ENCODE assay signal across 9 mouse cellular contexts in the genomic region with DNA sequence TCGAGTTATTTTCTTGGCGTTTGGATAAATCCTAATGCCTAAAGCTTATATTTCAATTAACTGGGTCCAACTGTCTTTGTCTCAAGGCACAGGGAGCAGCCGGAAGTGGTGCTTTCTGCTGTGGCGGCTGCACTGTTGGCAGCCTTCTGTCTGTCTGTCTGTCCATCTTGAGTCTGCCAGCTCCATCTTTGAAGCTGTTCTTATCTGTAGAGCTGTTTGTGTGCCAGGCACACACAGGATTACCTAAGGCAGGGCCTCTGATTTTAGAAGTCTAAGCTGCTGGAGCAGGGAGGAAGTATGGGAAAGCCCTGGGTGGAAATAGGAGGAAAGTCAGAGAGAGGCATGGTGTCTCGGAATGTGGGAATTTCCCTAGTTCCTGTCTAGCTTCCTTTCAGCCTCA.
A peak's percentile ranks its signal among the peaks of the same experiment; 100 is the strongest.
DNase-seq lines count a peak whose midpoint lies in the region; ATAC-seq and TF ChIP-seq lines count a peak whose summit lies in the region.
"Had no signal": no experiment of that assay in that cellular context is flagged by ENCODE, and none has a peak within 500 bp of the region (broad histone marks: within the 10 kb centered on the region; RNA-seq: fewer than 3 reads in every experiment).

No protein-coding gene starts in this region.

- H3K27ac ChIP-seq in kidney, embryonic 15.5 days: no peak overlapping the region
- H3K27ac ChIP-seq in forebrain, embryonic 16.5 days (ENCODE audit: low read length): no peak overlapping the region
- peak overlapping the region; percentile 99 for H3K27ac ChIP-seq in liver, embryonic 13.5 days
- H3K27ac ChIP-seq in stomach, embryonic 15.5 days: no peak overlapping the region
- no peak overlapping the region for H3K27ac ChIP-seq in layer of hippocampus, adult 2 months
- H3K27ac ChIP-seq: limb, embryonic 15.5 days had no signal

- TF ChIP-seq CTCF in layer of hippocampus, adult 2 months (conservative IDR thresholded peaks at IDR 0.05): no peak

- 24% methylated on average over 5 of the region's 5 CpGs for WGBS in kidney, embryonic 15.5 days
- 24% methylated on average over 5 of the region's 5 CpGs for WGBS in forebrain, embryonic 16.5 days
- WGBS in liver, embryonic 13.5 days (ENCODE audit: insufficient replicate concordance): 12% methylated on average over 5 of the region's 5 CpGs
- 33% methylated on average over 5 of the region's 5 CpGs for WGBS in stomach, embryonic 15.5 days

- no peaks in the 10 kb centered on the region for H3K9me3 ChIP-seq in kidney, embryonic 15.5 days (replicated peaks)
- H3K9me3 ChIP-seq in forebrain, embryonic 16.5 days (ENCODE audit: control insufficient read depth, low read length): no peaks in the 10 kb centered on the region
- H3K9me3 ChIP-seq in liver, embryonic 13.5 days (replicated peaks): no peaks in the 10 kb centered on the region
- no peaks in the 10 kb centered on the region for H3K9me3 ChIP-seq in stomach, embryonic 15.5 days
- H3K9me3 ChIP-seq: limb, embryonic 15.5 days had no signal

- H3K4me1 ChIP-seq in kidney, embryonic 15.5 days: peaks cover 16% of the 10 kb centered on the region
- H3K4me1 ChIP-seq in forebrain, embryonic 16.5 days (replicated peaks; ENCODE audit: control insufficient read depth, insufficient read depth, low read length): peaks cover 14% of the 10 kb centered on the region
- peaks cover 60% of the 10 kb centered on the region for H3K4me1 ChIP-seq in liver, embryonic 13.5 days (replicated peaks)
- peaks cover 12% of the 10 kb centered on the region; the same call in 1 of the 2 replicates for H3K4me1 ChIP-seq in stomach, embryonic 15.5 days

- H3K27me3 ChIP-seq in kidney, embryonic 15.5 days: no peaks in the 10 kb centered on the region
- no peaks in the 10 kb centered on the region for H3K27me3 ChIP-seq in forebrain, embryonic 16.5 days (replicated peaks; ENCODE audit: control insufficient read depth, insufficient read depth, low read length)
- no peaks in the 10 kb centered on the region for H3K27me3 ChIP-seq in liver, embryonic 13.5 days
- no peaks in the 10 kb centered on the region for H3K27me3 ChIP-seq in stomach, embryonic 15.5 days (replicated peaks)
- H3K27me3 ChIP-seq: limb, embryonic 15.5 days had no signal

- intact Hi-C loops in gastrocnemius, postnatal 36 days (cut with DNase I): no loop called here

- DNase-seq in kidney, adult 11 months: no peak
- DNase-seq in liver, embryonic 13.5 days: no peak
- DNase-seq in right cerebral cortex, postnatal 4 days: no peak
- no peak for DNase-seq in layer of hippocampus, adult 2 months (ENCODE audit: low spot score in 2 of 2)
- DNase-seq in gastrocnemius, postnatal 36 days: no peak

- H3K4me2 ChIP-seq in kidney, embryonic 15.5 days: 0 out of 2 replicates have a peak overlapping the region, but pooled peaks have one; percentile 7
- peak overlapping the region; percentile 7; the same call in 1 of the 2 replicates for H3K4me2 ChIP-seq in forebrain, embryonic 16.5 days (ENCODE audit: low read length)
- H3K4me2 ChIP-seq in liver, embryonic 13.5 days: peak overlapping the region; percentile 79
- H3K4me2 ChIP-seq in stomach, embryonic 15.5 days: no peak overlapping the region
- H3K4me2 ChIP-seq: limb, embryonic 15.5 days had no signal

- no peaks in the 10 kb centered on the region for H3K36me3 ChIP-seq in kidney, embryonic 15.5 days
- no peaks in the 10 kb centered on the region for H3K36me3 ChIP-seq in forebrain, embryonic 16.5 days (ENCODE audit: control insufficient read depth, insufficient read depth)
- no peaks in the 10 kb centered on the region for H3K36me3 ChIP-seq in liver, embryonic 13.5 days
- no peaks in the 10 kb centered on the region for H3K36me3 ChIP-seq in stomach, embryonic 15.5 days
- H3K36me3 ChIP-seq: limb, embryonic 15.5 days had no signal

- H3K4me3 ChIP-seq in kidney, embryonic 15.5 days (replicated peaks): no peak overlapping the region
- no peak overlapping the region for H3K4me3 ChIP-seq in forebrain, embryonic 16.5 days (replicated peaks; ENCODE audit: low read length)
- peak overlapping the region; percentile 37 for H3K4me3 ChIP-seq in liver, embryonic 13.5 days (replicated peaks)
- H3K4me3 ChIP-seq in stomach, embryonic 15.5 days (replicated peaks): no peak overlapping the region
- no peak overlapping the region for H3K4me3 ChIP-seq in layer of hippocampus, adult 2 months
- H3K4me3 ChIP-seq: limb, embryonic 15.5 days had no signal

- H3K9ac ChIP-seq in kidney, embryonic 15.5 days: no peak overlapping the region
- H3K9ac ChIP-seq in forebrain, embryonic 16.5 days (replicated peaks; ENCODE audit: low read depth, low read length): no peak overlapping the region
- H3K9ac ChIP-seq in liver, embryonic 13.5 days: peak overlapping the region; percentile 64
- H3K9ac ChIP-seq in stomach, embryonic 15.5 days: no peak overlapping the region
- H3K9ac ChIP-seq: limb, embryonic 15.5 days had no signal

- peak; percentile 46; the same call in 1 of the 2 replicates for ATAC-seq in kidney, embryonic 15.5 days (replicated peaks; ENCODE audit: low FRiP score)
- ATAC-seq in forebrain, embryonic 16.5 days: no peak
- ATAC-seq in liver, embryonic 13.5 days (ENCODE audit: low read depth): peak; percentile 45
- peak; percentile 17; the same call in 1 of the 2 replicates for ATAC-seq in stomach, embryonic 15.5 days (ENCODE audit: insufficient read depth, low FRiP score, low read depth)
